Mouse (Mus musculus): ENCODE measurements around the gene Mfsd2b. TPM values are rescaled to one million over a fixed set of nuclear protein-coding genes. Genes with fewer than 3 reads are reported as not detected.

Gene Mfsd2b
- polyA plus RNA-seq, 1 experiment from 2014 or later: 0.83 TPM

GRCm38 (mm10) chr12:4813636-4814035 lies 60.5 kb downstream of the Mfsd2b start:
- no peak overlapping the region for H3K4me2 ChIP-seq (ENCODE audit: low read length)
- ATAC-seq (no peak), DNase-seq (ENCODE audit: low spot score) (no peak)
- H3K4me3 ChIP-seq (ENCODE audit: low read depth, low read length): no peak overlapping the region
- no peaks in the 10 kb centered on the region for H3K36me3 ChIP-seq (ENCODE audit: control insufficient read depth, insufficient read depth, low read length)
- peaks cover 6% of the 10 kb centered on the region for H3K4me1 ChIP-seq (ENCODE audit: control insufficient read depth, insufficient read depth, low read length)
- H3K9me3 ChIP-seq (replicated peaks; ENCODE audit: control insufficient read depth, low read length): no peaks in the 10 kb centered on the region
- no peak overlapping the region for H3K9ac ChIP-seq (ENCODE audit: low read length)
- no peak overlapping the region for H3K27ac ChIP-seq (ENCODE audit: low read depth, low read length)
- 85% methylated on average over 4 of the region's 4 CpGs for WGBS
- H3K27me3 ChIP-seq (replicated peaks; ENCODE audit: control insufficient read depth, insufficient read depth, low read length): no peaks in the 10 kb centered on the region

Other genes starting within 250 kb of the Mfsd2b start
- gene Fam228a, start 135.9 kb downstream of the Mfsd2b start, polyA plus RNA-seq (2014; fragmentation: Nextera tagmentation; extraction: Ambion mirVana): 0.13 and 0.53 TPM in 2 replicates
- gene Pfn4, start 105.3 kb downstream of the Mfsd2b start, polyA plus RNA-seq (2014; fragmentation: Nextera tagmentation; extraction: Ambion mirVana): 10.7 and 11.8 TPM in 2 replicates
- 4.1 and 5.5 TPM in 2 replicates for gene Fam228b, start 105.1 kb downstream of the Mfsd2b start, polyA plus RNA-seq (2014; fragmentation: Nextera tagmentation; extraction: Ambion mirVana)
- 362 and 405 TPM in 2 replicates for gene Sf3b6, start 56.8 kb downstream of the Mfsd2b start, polyA plus RNA-seq (2014; fragmentation: Nextera tagmentation; extraction: Ambion mirVana)
- gene Fkbp1b, start 32.8 kb downstream of the Mfsd2b start, polyA plus RNA-seq (2014; fragmentation: Nextera tagmentation; extraction: Ambion mirVana): 26.8 and 28.2 TPM in 2 replicates
- 12.2 and 12.7 TPM in 2 replicates for gene Wdcp, start 31.1 kb downstream of the Mfsd2b start, polyA plus RNA-seq (2014; fragmentation: Nextera tagmentation; extraction: Ambion mirVana)
- gene Ubxn2a, start 33.3 kb upstream of the Mfsd2b start, polyA plus RNA-seq (2014; fragmentation: Nextera tagmentation; extraction: Ambion mirVana): 32.4 and 37.2 TPM in 2 replicates
- gene Atad2b, start 43.0 kb upstream of the Mfsd2b start, polyA plus RNA-seq (2014; fragmentation: Nextera tagmentation; extraction: Ambion mirVana): 12.8 and 13.3 TPM in 2 replicates